Mouse (Mus musculus) lung, embryonic 14.5 days (tissue): ENCODE data around the gene Vps16. TPM values are rescaled to one million over a fixed set of nuclear protein-coding genes. Genes with fewer than 3 reads are reported as not detected.
A peak's percentile ranks its signal among the peaks of the same experiment; 100 is the strongest.

Source experiments
- ATAC-seq: fragments of 200-750 bp; cut with Nextera tagmentation; 2 replicates; pipeline ENCODE4 v1.8.0; 2017; ENCODE audit warnings: mild to moderate bottlenecking, moderate TSS enrichment, moderate library complexity; ENCODE audit not compliant: insufficient read depth
- DNase-seq: peaks from one replicate; pipeline ENCODE4 v3.0.0-alpha.2; 2015
- H3K27ac ChIP-seq: fragments of 300-500 bp; sonication (generic); 2 replicates; pipeline ENCODE4 v1.5.1; 2014; ENCODE audit warnings: low read depth, mild to moderate bottlenecking, moderate library complexity
- H3K27me3 ChIP-seq: fragments of 300-500 bp; sonication (generic); 2 replicates; pipeline ENCODE4 v1.6.1; 2014; ENCODE audit warnings: low read length, control low read depth; ENCODE audit not compliant: insufficient read depth
- H3K36me3 ChIP-seq: fragments of 300-500 bp; sonication (generic); 2 replicates; pipeline ENCODE4 v1.6.1; 2014; ENCODE audit warnings: control low read depth; ENCODE audit not compliant: insufficient read depth
- H3K4me1 ChIP-seq: fragments of 300-500 bp; sonication (generic); 2 replicates; pipeline ENCODE4 v1.6.1; 2014; ENCODE audit warnings: antibody characterized with exemption, control low read depth; ENCODE audit not compliant: insufficient read depth
- H3K4me2 ChIP-seq: fragments of 300-500 bp; sonication (generic); 2 replicates; pipeline ENCODE4 v1.6.1; 2014; ENCODE audit warnings: mild to moderate bottlenecking
- H3K4me3 ChIP-seq: fragments of 300-500 bp; sonication (generic); 2 replicates; pipeline ENCODE4 v1.5.1; 2014; ENCODE audit warnings: low read depth, low read length
- H3K9ac ChIP-seq: fragments of 300-500 bp; sonication (generic); 2 replicates; pipeline ENCODE4 v1.6.1; 2014
- H3K9me3 ChIP-seq: fragments of 300-500 bp; sonication (generic); 2 replicates; pipeline ENCODE4 v1.6.1; 2016; ENCODE audit warnings: low read depth, low read length, control low read depth
- CTCF ChIP-seq: IDR thresholded peaks from 2 replicates; pipeline ENCODE4 v1.5.1; 2016; ENCODE audit warnings: antibody characterized with exemption, low read depth
- WGBS: fragments of 180-500 bp; shearing (Covaris S2); extraction: QIAGEN DNeasy Blood & Tissue Kit; methylation state at CpG from one replicate; pipeline ENCODE4 v1.1.7; 2014; 5-methylcytosine and 5-hydroxymethylcytosine counted together
- polyA plus RNA-seq: library from polyadenylated mRNA; unstranded; fragments of >200 nt; fragmentation: Nextera tagmentation; extraction: Ambion mirVana; gene quantifications from 2 replicates; pipeline ENCODE4 v1.2.1, GENCODE M21; 2014

The Vps16 gene
- polyA plus RNA-seq, 1 experiment from 2014 or later, result 63.3 TPM

GRCm38 (mm10) chr2:130423397-130424125, 578 bp upstream of the Vps16 start:
- DNase-seq (peak; percentile 88), ATAC-seq (peak; percentile 60)
- Histone ChIP-seq H3K9me3 (no peaks in the 10 kb centered on the region), H3K27ac (peak overlapping the region; percentile 84), H3K4me1 (peaks cover 14% of the 10 kb centered on the region; the same call in 1 of the 2 replicates), H3K27me3 (no peaks in the 10 kb centered on the region), H3K36me3 (peaks cover 19% of the 10 kb centered on the region; the same call in 1 of the 2 replicates), H3K9ac (peak overlapping the region; percentile 83), H3K4me2 (peak overlapping the region; percentile 94), H3K4me3 (peak overlapping the region; percentile 72)
- WGBS, result 12% methylated on average over 49 of the region's 49 CpGs
- no peak for TF ChIP-seq CTCF

DNA sequence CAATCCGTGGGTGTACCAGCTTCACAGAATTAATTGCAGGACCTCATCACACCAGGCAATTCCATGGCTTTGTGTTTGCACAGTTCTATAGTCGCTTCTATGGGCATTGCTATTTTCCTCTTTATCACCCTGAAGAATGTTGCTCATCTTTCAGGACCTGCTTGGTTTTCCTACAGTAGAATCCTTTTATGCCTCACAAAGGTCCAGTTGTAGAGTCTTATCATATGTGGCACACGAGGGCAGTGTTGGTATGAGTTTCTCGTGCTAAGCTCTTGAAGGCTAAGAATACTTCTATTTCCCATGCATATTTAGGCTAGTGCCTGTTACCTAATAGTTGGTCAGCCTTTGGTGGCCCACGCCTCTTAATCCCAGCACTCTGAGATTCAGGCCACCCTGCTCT, 973 bp downstream of the Vps16 start:
- Histone ChIP-seq H3K36me3 (peaks cover 7% of the 10 kb centered on the region; the same call in 1 of the 2 replicates), H3K9ac (peak overlapping the region; percentile 83), H3K27ac (no peak overlapping the region; the same call in 1 of the 2 replicates), H3K4me3 (peak overlapping the region; percentile 72), H3K9me3 (no peaks in the 10 kb centered on the region), H3K4me1 (peaks cover 14% of the 10 kb centered on the region; the same call in 1 of the 2 replicates), H3K4me2 (peak overlapping the region; percentile 94), H3K27me3 (no peaks in the 10 kb centered on the region)
- peak; percentile 59 for DNase-seq
- ATAC-seq, result no peak
- 39% methylated on average over 5 of the region's 5 CpGs for WGBS
- peak; percentile 31; the same call in 1 of the 2 replicates for TF ChIP-seq CTCF

DNA sequence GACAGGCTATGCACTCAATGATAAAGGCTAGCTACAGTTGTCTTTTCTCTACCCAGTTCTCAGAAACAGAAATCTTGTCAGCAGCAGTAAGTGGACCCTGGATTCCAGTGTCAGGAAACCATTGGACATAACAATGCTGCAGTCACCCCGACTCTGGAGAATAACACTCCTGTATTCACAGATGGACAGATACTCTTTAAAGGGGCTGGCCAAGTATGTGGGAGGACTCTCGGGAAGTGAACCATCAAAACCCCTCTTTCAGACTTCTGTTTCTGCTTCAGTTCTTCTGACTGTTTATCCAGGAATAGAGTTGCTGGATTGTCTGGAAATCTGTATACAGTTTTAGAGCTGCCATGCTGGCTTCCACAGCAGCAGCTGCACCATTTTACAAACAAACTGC, 5.7 kb downstream of the Vps16 start:
- Histone ChIP-seq H3K9ac (no peak overlapping the region), H3K4me1 (peaks cover 5% of the 10 kb centered on the region; the same call in 1 of the 2 replicates), H3K4me2 (no peak overlapping the region), H3K27ac (no peak overlapping the region), H3K4me3 (no peak overlapping the region), H3K27me3 (no peaks in the 10 kb centered on the region), H3K9me3 (no peaks in the 10 kb centered on the region), H3K36me3 (peaks cover 10% of the 10 kb centered on the region; the same call in 1 of the 2 replicates)
- no peak for TF ChIP-seq CTCF
- ATAC-seq, result no peak
- WGBS, result 61% methylated on average over 2 of the region's 2 CpGs
- DNase-seq, result no peak

DNA sequence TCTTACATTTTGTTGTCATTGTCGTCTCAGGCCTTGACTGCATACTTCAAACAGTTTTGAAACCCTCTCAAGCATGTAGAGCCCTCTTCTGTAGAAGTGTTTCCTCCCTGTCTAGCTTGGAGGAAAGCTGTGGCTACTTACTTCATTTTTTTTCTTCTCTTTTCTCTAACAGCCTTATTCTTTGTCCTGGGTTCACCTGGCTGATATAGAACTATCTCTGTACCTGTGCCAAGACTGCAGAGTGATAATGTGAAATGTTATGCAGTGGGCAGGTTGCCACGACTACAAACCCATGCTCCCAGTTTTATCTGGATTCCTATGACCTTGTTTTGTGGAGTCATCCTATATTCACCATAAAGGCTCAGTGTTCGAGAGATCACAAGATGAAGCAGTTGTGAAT, 6.3 kb downstream of the Vps16 start:
- TF ChIP-seq CTCF, result no peak
- Histone ChIP-seq H3K9ac (no peak overlapping the region), H3K4me3 (no peak overlapping the region), H3K36me3 (peaks cover 10% of the 10 kb centered on the region; the same call in 1 of the 2 replicates), H3K4me1 (no peaks in the 10 kb centered on the region), H3K4me2 (no peak overlapping the region), H3K27me3 (no peaks in the 10 kb centered on the region), H3K9me3 (no peaks in the 10 kb centered on the region), H3K27ac (no peak overlapping the region)
- WGBS, result 56% methylated on average over 3 of the region's 3 CpGs
- ATAC-seq, result no peak
- no peak for DNase-seq

- no peak for ATAC-seq
- H3K9ac ChIP-seq, result no peak overlapping the region
These were observed 8.0 kb downstream of the Vps16 start for GRCm38 (mm10) chr2:130432157-130432556.

GRCm38 (mm10) chr2:130433152-130433551, 9.0 kb downstream of the Vps16 start:
- DNase-seq, result peak; percentile 86
- H3K4me2 ChIP-seq, result no peak overlapping the region
- H3K9ac ChIP-seq, result no peak overlapping the region
- no peak overlapping the region for H3K27ac ChIP-seq
- peak; percentile 41; the same call in 1 of the 2 replicates for ATAC-seq
- H3K27me3 ChIP-seq, result no peaks in the 10 kb centered on the region
- H3K9me3 ChIP-seq, result no peaks in the 10 kb centered on the region
- H3K4me1 ChIP-seq, result no peaks in the 10 kb centered on the region
- peak; percentile 72 for TF ChIP-seq CTCF
- WGBS, result 22% methylated on average over 4 of the region's 4 CpGs
- peaks cover 16% of the 10 kb centered on the region for H3K36me3 ChIP-seq
- H3K4me3 ChIP-seq, result no peak overlapping the region

More at GRCm38 (mm10) chr2:130432157-130432556, 8.0 kb downstream of the Vps16 start:
- TF ChIP-seq CTCF, result no peak
- Histone ChIP-seq H3K4me3 (no peak overlapping the region), H3K27me3 (no peaks in the 10 kb centered on the region), H3K4me2 (no peak overlapping the region), H3K27ac (no peak overlapping the region), H3K36me3 (peaks cover 10% of the 10 kb centered on the region; the same call in 1 of the 2 replicates), H3K9me3 (no peaks in the 10 kb centered on the region), H3K4me1 (no peaks in the 10 kb centered on the region)
- 83% methylated on average over 3 of the region's 3 CpGs for whole genome bisulfite sequencing
- no peak for DNase-seq

DNA sequence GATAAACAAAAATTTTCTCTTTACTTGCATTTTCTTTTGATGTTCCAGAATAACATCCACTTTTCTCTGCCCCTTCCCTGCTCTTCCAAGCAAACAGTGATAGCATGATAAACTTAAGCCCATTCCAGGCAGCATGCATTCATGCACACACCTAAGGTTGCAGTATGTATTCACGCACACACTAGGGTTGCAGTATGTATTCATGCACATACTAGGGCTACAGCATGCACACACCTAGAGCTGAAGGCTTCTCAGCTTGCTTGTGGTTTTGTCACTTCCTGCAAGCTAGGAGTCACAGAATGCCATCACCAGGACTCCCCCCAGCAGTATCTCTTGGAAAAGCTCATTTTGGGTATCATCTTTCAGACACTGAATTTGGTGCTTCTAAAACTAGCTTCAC, 12.6 kb downstream of the Vps16 start:
- ATAC-seq, result no peak
- Histone ChIP-seq H3K4me3 (no peak overlapping the region), H3K36me3 (peaks cover 49% of the 10 kb centered on the region), H3K9me3 (no peaks in the 10 kb centered on the region), H3K27ac (no peak overlapping the region), H3K9ac (no peak overlapping the region), H3K27me3 (no peaks in the 10 kb centered on the region), H3K4me1 (no peaks in the 10 kb centered on the region), H3K4me2 (no peak overlapping the region)
- 94% methylated on average over 1 of the region's 1 CpGs for WGBS
- TF ChIP-seq CTCF, result no peak
- DNase-seq, result no peak
